Mouse (Mus musculus) right cerebral cortex, postnatal 25 days (tissue): ENCODE measurements around the gene Slc35e3.
"Not testable (repeated sequence)": the region's sequence is repeated elsewhere in the genome, so short reads cannot be mapped to it uniquely, and the experiment has no call there.

Experiments used
- DNase-seq: peaks from one replicate; pipeline ENCODE4 v3.0.0; 2022

Gene Slc35e3

DNA sequence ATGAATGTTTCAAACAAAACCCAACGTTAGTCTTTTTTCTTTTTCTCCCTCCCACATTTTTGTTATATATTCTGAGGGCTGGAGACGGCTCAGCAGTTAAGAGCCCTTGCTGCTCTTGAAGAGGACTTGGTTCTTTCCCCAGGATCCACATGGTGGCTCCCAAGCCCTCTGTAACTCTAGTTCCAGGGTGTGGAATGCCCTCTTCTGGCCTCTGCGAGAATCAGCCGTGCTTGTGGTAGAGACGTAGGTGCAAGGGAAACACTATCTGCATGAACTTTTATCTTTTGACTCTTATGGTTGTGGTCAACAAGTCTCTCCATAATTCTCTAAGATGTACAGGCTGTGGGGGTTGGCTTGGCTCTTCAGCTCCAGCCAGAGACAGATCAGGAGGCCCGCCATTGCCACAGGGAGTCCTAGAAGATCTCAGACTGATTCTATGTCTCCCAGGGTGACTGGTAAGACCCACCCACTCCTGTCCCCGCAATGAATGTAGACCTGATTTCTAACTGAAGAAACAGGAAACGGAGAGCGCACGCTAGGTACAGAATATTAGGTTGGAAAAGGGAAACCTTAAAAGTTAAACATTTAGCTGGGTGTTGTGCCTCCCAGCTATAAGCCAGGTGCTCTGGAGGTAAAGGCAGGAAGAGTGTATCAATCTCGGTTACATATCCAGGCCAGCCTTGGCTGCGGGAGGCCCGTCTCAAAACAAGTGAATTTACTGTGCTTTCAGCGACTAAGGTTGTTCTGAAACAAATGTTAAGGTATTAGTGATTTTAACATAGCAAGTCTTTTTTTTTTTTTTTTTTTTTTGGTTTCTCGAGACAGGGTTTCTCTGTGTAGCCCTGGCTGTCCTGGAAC is 14.7 kb downstream of the Slc35e3 start:
- peak; percentile 14 for DNase-seq

DNA sequence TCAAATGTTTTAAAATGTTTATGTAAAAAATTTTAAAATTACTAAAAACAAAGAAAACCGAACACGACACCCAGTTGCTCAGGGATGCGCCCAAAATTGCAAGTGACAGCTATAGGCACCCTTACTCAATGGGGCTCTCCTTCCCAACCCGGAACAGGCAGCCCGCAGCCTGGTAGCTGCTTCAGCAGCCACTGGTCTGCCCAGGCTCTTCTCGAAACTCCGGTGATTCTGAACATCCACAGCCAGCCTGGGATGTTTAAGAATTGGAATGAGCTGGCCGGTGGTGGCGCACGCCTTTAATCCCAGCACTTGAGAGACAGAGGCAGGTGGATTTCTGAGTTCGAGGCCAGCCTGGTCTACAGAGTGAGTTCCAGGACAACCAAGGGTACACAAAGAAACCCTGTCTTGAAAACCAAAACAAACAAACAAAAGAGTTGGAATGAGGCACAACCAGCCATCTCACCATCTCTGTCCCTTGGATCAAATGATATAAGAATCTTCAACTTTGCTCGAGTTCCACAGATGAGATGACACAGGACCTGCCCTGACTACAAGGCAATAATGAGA is 15.4 kb downstream of the Slc35e3 start:
- DNase-seq: no peak

DNA sequence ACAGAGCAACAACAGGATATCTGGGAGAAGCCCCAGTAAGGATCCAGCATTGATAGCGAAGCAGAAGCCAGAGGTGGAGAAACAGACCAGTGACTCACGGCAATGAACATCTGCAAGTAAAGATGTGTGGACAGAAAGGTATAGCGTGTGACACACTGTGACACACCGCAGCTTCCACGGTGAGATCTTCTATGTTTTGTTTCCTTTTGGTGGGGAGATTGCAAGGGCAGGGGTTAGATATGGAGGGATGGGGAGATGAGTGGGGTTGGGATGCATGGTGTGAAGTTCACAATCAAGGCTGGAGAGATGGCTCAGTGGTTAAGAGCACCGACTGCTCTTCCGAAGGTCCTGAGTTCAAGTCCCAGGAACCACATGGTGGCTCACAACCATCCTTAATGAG is 16.0 kb downstream of the Slc35e3 start:
- no peak for DNase-seq

DNA sequence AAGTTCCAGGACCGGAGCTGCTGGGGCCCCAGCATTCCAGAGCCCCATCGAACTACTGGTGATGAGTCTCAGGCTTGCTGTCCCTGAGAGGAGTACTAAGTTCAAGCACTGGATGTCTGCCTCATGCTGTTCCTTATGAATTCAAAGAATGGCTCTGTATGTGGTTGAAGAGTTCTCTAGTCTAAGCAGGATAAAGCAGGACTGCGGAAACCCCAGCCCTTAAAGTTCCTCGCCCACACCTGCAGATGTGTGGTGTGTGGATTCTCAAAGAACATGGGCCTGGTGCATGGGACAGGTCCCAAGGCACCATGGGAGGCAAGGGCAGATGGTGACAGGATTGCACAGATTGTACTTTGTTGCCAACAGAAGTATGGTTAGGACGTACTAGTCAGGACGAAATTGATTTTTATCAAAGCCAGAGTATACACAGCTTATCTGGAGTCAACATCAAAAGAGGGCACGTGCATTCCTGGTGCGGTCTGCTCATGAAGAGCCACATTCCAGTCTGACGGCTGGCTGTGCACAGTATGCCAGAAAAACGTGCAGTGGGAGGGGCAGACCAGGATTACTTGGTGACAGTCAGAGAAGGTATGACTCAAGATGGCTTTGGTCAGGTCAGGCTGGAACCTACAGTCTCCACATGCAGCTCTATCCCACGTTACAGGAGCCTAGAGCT is 16.9 kb downstream of the Slc35e3 start:
- DNase-seq: no peak

DNA sequence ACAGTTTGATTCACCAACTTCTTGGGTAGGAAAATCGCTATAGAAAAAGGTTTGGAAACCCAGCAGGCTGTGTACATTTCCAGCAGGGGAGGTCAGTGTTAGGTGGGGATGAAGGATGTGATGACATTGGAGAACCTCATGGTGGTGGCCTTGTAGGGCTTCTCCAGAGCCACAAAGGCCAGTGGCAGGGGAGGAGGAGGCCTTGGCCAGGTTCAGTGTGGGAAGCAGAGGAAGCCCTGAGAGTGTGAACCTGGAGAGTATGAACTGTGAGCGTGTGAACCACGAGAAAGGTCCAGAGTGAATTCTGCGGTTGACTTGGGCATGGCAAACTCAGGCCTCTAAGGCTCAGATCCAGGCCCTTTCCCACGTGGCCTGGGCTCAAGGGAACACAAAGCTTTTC is 17.6 kb downstream of the Slc35e3 start:
- no peak for DNase-seq

DNA sequence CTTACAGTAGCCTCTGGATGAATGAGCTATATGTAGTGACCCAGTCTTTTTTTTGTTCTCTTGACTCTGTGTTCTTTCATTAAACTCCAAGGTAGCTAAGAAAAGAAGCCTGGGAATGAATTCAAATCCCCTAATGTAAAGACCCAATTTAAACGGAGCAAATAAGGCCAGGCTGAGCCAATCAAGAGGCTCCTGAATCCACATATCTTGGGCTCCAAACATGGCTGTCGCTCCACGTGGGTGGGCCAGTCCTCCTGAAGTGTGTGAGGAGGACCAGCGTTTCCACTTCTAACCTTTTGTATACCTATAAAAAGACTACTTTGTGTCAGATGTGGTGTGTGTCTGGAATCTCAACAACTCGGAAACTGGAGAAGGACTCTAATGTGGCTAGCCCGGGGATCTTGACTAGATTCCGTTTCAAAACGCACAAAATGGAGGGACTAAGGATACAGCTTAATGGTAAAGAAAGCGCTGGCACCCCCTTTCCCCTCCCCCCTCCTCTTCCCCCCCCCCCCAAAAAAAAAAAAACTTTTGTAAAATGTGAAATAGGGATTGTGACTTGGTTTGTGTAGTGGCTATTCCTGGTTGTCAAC is 18.6 kb downstream of the Slc35e3 start:
- no peak for DNase-seq

DNA sequence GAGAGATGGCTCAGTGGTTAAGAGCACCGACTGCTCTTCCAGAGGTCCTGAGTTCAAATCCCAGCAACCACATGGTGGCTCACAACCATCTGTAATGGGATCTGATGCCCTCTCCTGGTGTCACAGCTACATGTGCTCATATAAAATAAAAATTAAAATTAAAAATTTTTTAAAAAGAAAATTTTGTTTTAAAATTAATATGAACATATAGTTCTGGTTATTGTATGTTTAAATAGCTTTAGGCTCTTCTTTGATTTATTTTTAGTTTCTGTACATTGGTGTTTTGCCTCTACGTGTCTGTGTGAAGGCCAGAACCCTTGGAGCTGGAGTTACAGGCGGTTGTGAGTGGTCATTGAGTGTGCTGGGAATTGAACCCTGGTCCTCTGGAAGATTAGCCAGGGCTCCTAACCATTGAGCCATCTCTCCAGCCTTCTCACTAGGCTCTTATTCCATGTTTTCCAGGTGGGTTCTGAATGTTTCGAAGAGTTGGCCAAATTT is 19.2 kb downstream of the Slc35e3 start:
- DNase-seq: no peak

DNA sequence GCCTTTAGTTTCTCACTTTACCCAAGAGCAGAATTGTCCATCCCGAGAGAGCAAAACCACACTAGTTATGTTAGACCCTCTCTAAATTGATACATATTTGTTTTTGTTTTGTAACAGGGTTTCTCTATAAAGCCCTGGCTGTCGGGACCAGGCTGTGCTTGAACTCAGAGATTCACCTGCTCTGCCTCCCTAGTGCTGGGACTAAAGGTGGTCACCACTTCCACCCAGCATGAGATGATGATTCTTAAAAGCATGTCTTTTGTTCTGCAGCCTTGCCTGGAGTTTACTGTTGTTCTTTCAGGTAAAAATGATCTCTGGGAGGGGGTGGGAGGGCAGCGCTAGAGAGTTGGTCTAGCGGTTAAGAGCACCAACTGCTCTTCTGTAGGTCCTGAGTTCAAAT is 19.8 kb downstream of the Slc35e3 start:
- no peak for DNase-seq

DNA sequence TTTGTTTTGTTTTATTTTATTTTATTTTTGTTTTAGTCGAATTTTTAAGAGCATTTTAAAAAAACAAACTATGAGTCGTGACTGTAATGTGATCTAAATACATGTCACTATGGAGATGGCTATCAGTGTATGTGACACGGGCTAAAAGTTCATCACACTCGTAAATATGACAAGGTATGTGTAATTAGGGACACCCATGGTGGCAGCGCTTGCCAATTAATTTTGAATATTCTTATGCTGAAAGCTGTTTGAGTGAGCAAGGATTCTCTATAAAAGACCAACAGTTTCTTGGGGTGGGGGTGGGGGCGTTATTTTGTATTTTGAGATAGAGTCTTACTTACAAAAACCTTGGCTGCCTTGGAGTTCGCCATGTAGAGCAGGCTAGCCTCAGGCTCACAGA is 20.5 kb downstream of the Slc35e3 start:
- no peak for DNase-seq

DNA sequence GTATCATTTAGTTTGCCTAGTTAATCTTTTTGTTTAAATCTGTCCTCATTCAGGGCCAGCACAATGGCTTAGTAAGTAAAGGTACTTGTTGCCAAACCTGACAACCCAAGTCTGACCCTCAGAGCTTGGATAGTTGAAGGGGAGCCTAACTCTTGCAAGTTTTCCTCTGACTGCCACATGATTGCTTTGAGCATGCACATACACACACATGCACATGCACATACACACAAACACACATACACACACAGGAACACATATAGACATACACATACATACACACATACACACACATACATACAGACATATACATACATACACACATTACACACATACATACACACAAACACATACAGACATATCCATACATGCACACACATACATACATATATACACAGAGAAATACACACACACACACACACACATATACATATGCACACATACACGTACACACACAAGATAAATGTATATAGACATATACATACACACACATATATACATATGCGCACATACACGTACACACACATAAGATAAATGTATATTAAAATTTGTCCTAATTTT is 21.3 kb downstream of the Slc35e3 start:
- DNase-seq: no peak

DNA sequence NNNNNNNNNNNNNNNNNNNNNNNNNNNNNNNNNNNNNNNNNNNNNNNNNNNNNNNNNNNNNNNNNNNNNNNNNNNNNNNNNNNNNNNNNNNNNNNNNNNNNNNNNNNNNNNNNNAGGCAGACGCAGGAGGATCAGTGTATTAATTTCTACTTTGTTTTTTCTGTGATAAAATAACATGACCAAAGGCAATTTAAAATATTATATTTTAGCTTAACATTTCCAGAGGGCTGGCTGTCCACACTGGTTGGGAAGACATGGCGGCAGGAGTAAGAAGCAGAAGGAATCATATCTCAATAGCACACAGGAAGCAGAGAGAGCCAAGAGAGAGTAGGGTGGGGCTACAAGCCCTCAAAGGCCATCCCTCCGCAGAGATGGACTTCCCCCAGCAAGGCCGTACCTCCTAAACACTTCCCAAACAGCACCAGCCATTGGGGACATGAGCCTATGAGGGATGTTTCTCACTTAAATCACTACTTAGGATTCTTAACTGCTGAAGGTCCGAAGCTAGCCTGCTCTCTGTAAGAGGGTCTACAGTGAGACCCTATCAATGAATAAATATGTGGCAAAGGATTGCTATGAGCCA is 21.9 kb downstream of the Slc35e3 start:
- DNase-seq: no peak

DNA sequence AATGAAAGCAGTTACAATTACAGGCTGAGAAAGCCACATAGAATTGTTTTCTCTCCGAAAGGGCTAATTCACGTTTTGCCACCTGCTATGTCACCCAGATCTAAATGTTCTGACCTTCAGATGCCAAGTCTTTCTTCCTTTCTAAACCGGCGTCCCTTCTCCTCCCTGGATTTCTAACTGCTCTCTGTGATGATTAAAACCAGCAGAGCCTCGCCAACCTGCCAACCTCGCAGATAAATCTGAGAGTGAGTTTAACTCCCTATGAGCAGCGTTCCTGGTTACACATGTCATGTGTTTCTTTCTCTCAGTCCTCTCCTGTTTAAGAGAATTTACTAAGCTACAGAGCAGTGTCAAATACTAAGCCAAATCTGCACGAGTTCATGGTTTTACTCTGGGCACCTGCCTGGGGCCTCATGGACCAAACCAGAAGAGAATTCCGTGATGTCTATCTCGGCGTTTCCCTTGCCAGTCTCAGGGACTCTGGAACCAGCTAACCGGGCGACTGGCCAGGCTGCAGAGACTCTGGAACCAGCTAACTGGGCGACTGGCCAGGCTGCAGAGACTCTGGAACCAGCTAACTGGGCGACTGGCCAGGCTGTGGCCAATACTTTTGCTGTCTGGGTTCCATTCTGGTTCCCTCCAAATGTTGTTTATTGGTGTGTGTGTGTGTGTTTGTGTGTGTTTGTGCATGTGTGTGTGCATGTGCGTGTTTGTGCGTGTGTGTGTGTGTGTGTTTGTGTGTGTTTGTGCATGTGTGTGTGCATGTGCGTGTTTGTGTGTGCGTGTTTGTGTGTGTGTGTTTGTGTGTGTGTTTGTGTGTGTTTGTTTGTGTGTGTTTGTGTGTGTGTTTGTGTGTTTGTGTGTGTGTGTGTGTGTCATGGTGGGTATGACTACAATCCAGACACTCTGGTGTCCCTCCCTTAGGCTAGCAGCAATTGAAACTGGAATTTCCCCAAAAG is 27.7 kb downstream of the Slc35e3 start:
- DNase-seq: no peak

DNA sequence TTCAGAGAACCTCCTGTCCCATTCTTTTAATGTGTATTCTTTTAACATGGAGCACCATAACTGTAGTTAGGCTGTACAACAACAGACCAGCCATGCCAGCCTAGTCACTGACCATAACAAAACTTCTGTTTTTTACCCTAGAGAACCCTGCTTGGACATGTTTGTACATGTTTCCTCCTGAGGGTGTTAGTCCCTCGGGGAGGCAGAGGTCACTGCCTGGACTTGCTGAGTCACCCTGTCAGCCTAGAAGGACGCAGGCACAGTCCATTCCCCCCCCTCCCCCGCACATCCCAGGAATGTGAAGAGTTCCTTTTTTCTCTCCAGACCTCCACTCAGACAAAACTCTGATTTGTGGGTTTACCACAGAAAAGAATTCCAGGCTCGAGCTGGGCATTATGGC is 28.6 kb downstream of the Slc35e3 start:
- DNase-seq: no peak

DNA sequence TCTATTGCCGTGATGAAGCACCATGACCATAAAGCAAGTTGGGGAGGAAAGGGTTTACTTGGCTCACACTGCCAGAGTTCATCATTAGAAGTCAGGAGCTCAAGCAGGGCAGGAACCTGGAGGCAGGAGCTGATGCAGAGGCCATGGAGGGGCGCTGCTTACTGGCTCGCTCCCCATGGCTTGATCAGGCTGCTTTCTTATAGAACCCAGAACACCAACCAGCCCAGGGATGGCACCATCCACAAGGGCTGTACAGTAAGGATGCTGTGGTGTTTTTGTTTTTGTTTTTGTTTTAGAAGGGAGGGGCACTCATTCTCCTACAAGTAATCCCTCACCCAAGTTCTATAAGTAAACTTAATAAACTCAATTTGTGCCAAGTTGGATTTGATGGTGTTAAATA is 29.5 kb downstream of the Slc35e3 start:
- no peak for DNase-seq

DNA sequence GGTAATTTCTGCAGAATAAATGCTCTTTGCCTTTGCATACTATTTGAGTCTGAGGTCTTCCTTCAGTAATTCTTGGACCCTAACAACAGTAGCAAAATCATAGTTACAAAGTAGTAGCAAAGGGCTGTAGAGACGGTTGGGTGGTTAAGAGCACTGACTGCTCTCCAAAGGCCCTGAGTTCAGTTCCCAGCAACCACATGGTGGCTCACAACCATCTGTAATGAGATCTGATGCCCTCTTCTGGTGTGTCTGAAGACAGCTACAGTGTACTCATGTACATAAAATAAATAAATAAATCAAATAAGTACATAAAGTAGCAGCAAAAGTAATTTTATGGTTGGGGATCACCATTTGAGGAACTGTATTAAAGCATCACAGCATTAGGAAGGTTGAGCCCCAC is 30.5 kb downstream of the Slc35e3 start:
- DNase-seq: not testable (repeated sequence)

DNA sequence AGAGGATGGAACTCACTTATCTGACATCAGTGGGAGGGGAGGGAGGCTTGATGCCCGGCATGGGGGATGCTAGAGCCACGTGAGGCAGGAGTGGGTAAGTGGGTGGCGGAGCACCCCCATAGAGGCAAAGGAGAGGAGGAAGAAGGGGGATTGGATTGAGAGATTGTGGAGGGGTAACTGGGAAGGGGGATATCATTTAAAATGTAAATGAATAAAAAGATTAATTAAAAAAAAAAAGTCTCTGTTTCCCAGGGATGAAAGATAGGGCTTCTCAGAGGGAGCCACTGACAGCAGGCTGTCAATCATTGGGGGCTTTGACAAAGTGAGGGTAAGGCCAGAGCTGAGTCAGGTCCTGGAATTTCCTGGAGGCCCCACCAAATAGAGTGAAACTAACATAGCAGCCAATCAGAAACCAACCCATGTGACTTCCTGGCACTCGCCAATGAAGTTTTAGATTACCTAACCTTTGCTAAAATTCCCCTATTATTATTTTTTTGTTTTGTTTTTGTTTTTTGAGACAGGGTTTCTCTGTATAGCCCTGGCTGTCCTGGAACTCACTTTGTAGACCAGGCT is 31.2 kb downstream of the Slc35e3 start:
- no peak for DNase-seq

DNA sequence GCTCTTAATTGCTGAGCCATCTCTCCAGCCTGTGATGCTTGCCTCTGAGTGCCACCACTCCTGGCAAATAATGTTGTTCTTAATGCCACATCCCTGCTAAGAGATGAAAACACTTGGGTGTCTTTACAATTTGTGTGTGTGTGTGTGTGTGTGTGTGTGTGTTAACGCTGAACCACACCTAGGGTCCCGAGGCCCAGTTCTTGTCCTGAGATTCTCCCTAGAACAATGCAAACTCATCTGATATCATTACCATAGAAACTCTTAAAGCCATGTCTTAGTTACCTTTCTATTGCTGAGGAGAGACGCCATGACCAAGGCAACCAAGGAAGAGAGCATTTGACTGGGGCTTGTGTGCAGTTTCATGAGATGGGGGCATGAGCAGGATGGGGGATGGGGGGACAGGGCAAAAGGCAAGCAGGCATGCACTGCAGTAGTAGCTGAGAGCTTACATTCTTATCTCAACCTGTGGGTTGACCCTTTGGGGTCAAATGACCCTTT is 32.1 kb downstream of the Slc35e3 start:
- no peak for DNase-seq

DNA sequence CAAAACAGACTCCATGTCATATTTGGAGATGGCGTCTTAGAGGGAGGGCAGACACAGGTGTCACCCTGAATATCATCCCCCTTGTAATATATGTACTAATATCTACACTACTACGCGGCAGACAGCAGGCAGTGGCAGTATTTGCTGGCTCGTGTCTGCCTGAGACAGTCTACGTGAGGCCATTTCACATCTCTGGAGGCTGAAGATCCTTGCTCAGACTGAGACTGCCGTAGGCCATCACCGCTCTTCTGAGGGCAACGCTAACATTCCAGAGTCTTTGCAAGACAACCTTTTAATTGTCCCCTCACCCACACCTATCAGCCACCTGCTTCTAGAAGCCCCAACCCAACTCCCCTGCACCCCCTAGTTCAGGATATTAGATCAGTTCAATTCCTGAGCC is 32.7 kb downstream of the Slc35e3 start:
- DNase-seq: no peak

DNA sequence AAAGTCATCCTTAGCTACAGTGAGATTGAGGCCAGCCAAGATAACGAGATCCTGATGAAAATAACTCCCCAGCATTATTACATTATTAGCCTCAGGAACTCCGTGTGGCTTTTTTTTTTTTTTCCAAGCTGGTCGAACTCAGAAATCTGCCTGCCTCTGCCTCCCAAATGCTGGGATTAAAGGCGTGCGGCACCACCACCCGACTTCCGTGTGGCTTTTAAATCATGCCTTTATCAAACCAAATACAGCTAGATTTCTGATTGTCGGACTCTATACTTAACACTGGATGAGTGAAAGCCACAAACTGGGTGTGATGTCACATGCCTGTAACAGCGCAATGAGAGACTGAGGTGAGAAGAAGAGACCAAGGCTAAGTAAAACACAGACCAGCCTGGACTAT is 33.3 kb downstream of the Slc35e3 start:
- DNase-seq: no peak

DNA sequence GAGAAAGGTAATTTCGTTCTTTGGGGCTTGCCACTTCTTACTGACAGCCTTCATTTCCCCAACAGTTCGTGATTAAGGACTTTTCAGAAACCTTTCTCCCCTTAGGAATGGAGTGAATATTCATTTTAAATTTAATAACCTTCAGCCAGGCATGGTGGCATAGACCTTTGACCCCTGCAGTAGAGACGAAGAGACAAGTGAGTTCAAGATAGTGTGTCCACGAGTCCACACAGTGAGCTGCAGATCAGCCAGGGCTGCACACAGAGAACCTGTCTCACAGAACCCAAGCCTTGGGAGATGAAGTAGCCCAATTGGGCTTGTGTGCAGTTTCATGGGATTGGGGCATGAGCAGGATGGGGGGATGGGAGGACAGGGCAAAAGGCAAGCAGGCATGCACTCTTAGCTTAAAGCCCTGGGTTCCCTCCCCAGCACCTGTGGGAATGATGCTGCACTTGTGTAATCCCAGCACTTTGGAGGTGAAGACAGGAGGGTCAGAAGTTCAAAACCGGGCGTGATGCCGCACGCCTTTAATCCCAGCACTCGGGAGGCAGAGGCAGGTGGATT is 33.9 kb downstream of the Slc35e3 start:
- DNase-seq: no peak

DNA sequence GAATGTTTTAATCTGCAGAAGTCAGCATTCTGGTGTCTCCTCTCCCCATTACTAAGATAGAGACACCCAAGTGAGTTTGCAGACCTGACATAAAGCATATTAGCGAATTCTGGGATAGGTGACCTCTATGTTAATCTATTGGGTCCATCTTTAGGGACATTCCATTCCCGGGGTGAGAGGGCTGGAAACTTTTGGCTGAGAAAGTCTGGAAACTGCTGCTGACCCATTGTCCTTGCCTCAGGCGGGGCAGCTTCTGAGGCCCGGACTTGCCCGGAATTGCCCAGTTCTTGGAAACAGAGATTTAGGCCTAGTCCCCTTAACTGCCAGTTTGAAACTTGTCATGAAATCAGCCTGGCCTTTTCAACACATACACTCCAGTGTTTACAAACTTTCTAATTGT is 34.8 kb downstream of the Slc35e3 start:
- DNase-seq: no peak
